Mouse (Mus musculus): ENCODE data around the gene Gucy2c. TPM values are rescaled to one million over a fixed set of nuclear protein-coding genes. Genes with fewer than 3 reads are reported as not detected.

The Gucy2c gene
- polyA plus RNA-seq, 1 experiment from 2014 or later = 2.5 TPM

DNA sequence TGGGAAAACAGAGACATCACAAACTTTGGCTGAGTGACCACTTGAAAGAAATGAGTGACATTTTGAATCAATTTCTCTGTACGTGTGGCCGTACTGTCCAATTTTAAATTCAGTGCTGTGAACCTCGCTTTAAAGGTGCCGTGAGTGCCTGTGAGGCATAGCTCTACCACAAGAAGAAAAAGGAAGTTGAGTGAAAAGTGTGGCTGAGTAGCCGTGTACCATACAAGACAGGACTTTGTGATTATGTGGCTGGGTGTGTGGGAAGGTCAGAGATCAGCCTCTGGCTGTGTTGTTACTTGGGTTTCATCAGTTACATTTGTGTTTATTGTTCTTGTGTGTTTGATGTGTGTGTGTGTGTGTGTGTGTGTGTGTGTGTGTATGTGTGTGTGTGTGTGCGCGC lies 59.0 kb downstream of the Gucy2c start:
- TF ChIP-seq CTCF (IDR thresholded peaks at IDR 0.05; ENCODE audit: low read depth) (no peak), EP300 (optimal IDR thresholded peaks at IDR 0.05) (no peak)
- no peaks in the 10 kb centered on the region for H3K36me3 ChIP-seq (ENCODE audit: control insufficient read depth, insufficient read depth, low read length)
- DNase-seq (ENCODE audit: low spot score) (no peak), ATAC-seq (ENCODE audit: low FRiP score, low TSS enrichment) (no peak)
- H3K4me2 ChIP-seq (replicated peaks; ENCODE audit: low read depth) = no peak overlapping the region
- H3K4me3 ChIP-seq (ENCODE audit: low read depth, low read length) = no peak overlapping the region
- WGBS = 87% methylated on average over 7 of the region's 7 CpGs
- H3K9ac ChIP-seq (ENCODE audit: low read length) = no peak overlapping the region
- no peaks in the 10 kb centered on the region for H3K4me1 ChIP-seq (replicated peaks; ENCODE audit: control insufficient read depth, insufficient read depth)
- no peaks in the 10 kb centered on the region for H3K9me3 ChIP-seq (ENCODE audit: control insufficient read depth, low read length)
- H3K27ac ChIP-seq (replicated peaks) = no peak overlapping the region
- H3K27me3 ChIP-seq (ENCODE audit: control insufficient read depth, insufficient read depth, low read length) = no peaks in the 10 kb centered on the region

DNA sequence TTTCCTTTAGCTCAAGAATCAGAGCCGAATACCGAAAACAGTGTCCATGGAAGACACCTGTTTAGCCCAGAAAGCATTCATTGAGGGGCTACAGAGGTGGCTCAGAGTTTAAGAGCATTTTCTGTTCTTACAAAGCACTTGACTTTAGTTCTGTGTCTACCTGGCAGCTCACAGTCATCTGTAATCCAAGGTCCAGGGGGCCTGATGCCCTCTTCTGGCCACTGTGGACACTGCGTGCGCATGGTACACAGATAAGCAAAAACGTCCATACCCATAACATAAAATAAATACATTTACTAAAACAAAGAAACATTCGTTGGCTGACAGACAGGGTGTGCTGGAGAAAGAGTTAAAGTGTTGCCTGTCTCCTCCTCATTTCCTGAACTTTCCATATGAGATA lies 59.6 kb downstream of the Gucy2c start:
- Histone ChIP-seq H3K27me3 (ENCODE audit: control insufficient read depth, insufficient read depth, low read length) (no peaks in the 10 kb centered on the region), H3K27ac (replicated peaks) (no peak overlapping the region), H3K9me3 (ENCODE audit: control insufficient read depth, low read length) (no peaks in the 10 kb centered on the region), H3K36me3 (ENCODE audit: control insufficient read depth, insufficient read depth, low read length) (no peaks in the 10 kb centered on the region), H3K4me1 (replicated peaks; ENCODE audit: control insufficient read depth, insufficient read depth) (no peaks in the 10 kb centered on the region), H3K4me2 (replicated peaks; ENCODE audit: low read depth) (no peak overlapping the region), H3K4me3 (ENCODE audit: low read depth, low read length) (no peak overlapping the region), H3K9ac (ENCODE audit: low read length) (no peak overlapping the region)
- 54% methylated on average over 6 of the region's 6 CpGs for WGBS
- DNase-seq (ENCODE audit: low spot score) = peak; percentile 74
- TF ChIP-seq EP300 (optimal IDR thresholded peaks at IDR 0.05) (no peak), CTCF (IDR thresholded peaks at IDR 0.05; ENCODE audit: low read depth) (peak; percentile 91)
- no peak for ATAC-seq (ENCODE audit: low FRiP score, low TSS enrichment)

DNA sequence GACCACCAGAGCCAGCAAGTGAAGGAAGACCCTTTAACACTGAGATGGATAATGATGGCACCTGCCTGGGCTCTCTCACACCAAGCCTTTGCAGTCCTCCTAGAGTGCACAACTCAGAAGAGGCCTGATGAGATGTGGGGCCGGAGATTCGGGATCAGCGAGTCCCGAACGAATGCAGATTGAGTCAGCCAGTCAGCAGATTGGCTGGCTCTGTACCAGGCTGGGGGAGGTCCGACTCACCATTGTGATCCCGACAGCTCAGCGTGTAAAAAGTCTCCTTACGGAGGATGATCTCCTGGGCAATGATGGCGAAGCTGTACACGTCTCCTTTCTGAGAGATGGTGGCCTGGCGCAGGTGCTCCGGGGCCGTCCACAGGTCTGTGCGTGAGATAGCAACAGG lies 61.1 kb downstream of the Gucy2c start:
- TF ChIP-seq EP300 (optimal IDR thresholded peaks at IDR 0.05) (no peak), CTCF (IDR thresholded peaks at IDR 0.05; ENCODE audit: low read depth) (no peak)

DNA sequence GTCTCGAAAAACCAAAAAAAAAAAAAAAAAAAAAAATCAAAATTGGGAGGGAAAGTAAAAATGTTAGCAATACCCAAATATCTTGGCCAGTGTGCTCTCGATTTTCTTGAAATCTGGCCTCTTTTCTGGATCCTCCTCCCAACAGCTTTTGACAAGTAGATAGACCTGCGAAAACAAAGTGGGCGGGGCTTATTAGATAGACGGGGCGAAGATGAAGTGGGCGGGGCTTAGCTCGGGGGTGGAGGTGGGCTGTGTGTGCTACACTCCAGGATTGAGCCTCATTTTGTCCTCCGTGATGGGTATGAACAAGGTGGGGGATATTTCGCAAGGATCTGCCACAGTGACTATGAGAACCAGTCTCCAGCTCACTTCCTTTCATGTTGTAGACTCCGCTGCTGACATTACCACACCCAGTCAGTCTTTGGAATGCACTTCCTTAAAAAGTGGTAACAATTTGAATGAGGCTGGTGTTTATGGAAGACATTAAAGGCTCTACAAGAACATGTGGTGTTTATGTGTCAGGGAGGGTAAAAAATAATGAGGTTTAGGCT lies 65.6 kb downstream of the Gucy2c start:
- H3K4me3 ChIP-seq (ENCODE audit: low read depth, low read length) = no peak overlapping the region
- H3K9ac ChIP-seq (ENCODE audit: low read length) = no peak overlapping the region
- H3K4me2 ChIP-seq (replicated peaks; ENCODE audit: low read depth) = no peak overlapping the region
- 80% methylated on average over 10 of the region's 11 CpGs for WGBS
- no peaks in the 10 kb centered on the region for H3K9me3 ChIP-seq (ENCODE audit: control insufficient read depth, low read length)
- H3K27ac ChIP-seq (replicated peaks) = no peak overlapping the region
- ATAC-seq (ENCODE audit: low FRiP score, low TSS enrichment) (no peak), DNase-seq (ENCODE audit: low spot score) (no peak)
- H3K36me3 ChIP-seq (ENCODE audit: control insufficient read depth, insufficient read depth, low read length) = no peaks in the 10 kb centered on the region
- no peaks in the 10 kb centered on the region for H3K27me3 ChIP-seq (ENCODE audit: control insufficient read depth, insufficient read depth, low read length)
- no peaks in the 10 kb centered on the region for H3K4me1 ChIP-seq (replicated peaks; ENCODE audit: control insufficient read depth, insufficient read depth)
- TF ChIP-seq CTCF (IDR thresholded peaks at IDR 0.05; ENCODE audit: low read depth) (no peak), EP300 (optimal IDR thresholded peaks at IDR 0.05) (no peak)

More for the DNA sequence above, 61.1 kb downstream of the Gucy2c start:
- ATAC-seq (ENCODE audit: low FRiP score, low TSS enrichment) (no peak), DNase-seq (ENCODE audit: low spot score) (no peak)
- H3K27ac ChIP-seq (replicated peaks) = no peak overlapping the region
- H3K9me3 ChIP-seq (ENCODE audit: control insufficient read depth, low read length) = no peaks in the 10 kb centered on the region
- H3K9ac ChIP-seq (ENCODE audit: low read length) = no peak overlapping the region
- H3K4me2 ChIP-seq (replicated peaks; ENCODE audit: low read depth) = no peak overlapping the region
- no peaks in the 10 kb centered on the region for H3K4me1 ChIP-seq (replicated peaks; ENCODE audit: control insufficient read depth, insufficient read depth)
- WGBS = 82% methylated on average over 15 of the region's 15 CpGs
- H3K36me3 ChIP-seq (ENCODE audit: control insufficient read depth, insufficient read depth, low read length) = no peaks in the 10 kb centered on the region
- H3K27me3 ChIP-seq (ENCODE audit: control insufficient read depth, insufficient read depth, low read length) = no peaks in the 10 kb centered on the region
- no peak overlapping the region for H3K4me3 ChIP-seq (ENCODE audit: low read depth, low read length)

DNA sequence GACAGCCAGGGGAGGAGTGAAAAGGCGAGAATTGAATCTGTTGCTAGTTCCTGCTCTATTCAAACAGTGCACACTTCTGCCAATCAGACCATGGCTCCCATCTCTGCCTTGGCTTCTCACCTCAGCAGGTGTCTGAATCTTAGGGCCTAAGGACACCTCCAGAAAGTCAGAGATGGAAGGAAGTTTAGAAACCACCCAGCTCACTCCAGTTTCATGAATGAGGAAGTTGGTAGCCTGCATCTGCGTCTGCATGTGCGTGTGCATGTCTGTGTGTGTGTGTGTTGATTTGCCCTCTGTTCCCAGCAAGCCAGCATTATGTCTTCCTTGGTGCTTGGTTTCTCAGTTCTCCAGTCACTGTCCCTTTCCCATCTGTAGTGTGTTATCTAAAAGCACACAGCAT lies 67.5 kb downstream of the Gucy2c start:
- no peaks in the 10 kb centered on the region for H3K4me1 ChIP-seq (replicated peaks; ENCODE audit: control insufficient read depth, insufficient read depth)
- H3K4me2 ChIP-seq (replicated peaks; ENCODE audit: low read depth) = no peak overlapping the region
- H3K9ac ChIP-seq (ENCODE audit: low read length) = no peak overlapping the region
- 67% methylated on average over 3 of the region's 3 CpGs for WGBS
- H3K27ac ChIP-seq (replicated peaks) = no peak overlapping the region
- TF ChIP-seq CTCF (IDR thresholded peaks at IDR 0.05; ENCODE audit: low read depth) (no peak), EP300 (optimal IDR thresholded peaks at IDR 0.05) (no peak)
- no peaks in the 10 kb centered on the region for H3K36me3 ChIP-seq (ENCODE audit: control insufficient read depth, insufficient read depth, low read length)
- no peaks in the 10 kb centered on the region for H3K27me3 ChIP-seq (ENCODE audit: control insufficient read depth, insufficient read depth, low read length)
- ATAC-seq (ENCODE audit: low FRiP score, low TSS enrichment) (no peak), DNase-seq (ENCODE audit: low spot score) (no peak)
- H3K9me3 ChIP-seq (ENCODE audit: control insufficient read depth, low read length) = no peaks in the 10 kb centered on the region
- no peak overlapping the region for H3K4me3 ChIP-seq (ENCODE audit: low read depth, low read length)

DNA sequence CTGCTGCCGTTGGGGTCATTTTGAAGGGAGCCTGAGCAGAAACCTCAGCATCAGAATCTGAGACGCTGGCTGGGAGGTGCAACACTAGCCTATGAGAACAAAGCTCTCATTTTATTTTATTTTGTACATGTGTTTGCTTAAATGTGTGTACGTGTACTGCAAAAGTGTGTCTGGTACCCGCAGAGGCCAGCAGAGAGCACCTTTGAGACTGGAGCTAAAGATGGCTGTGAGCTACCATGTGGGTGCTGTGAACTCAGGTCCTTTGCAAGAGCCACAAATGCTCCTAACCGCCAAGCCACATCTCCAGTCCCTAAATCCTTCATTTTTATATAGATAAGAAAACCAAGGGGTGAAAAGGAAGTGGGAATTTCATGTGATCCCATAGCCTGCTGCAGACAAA lies 71.2 kb downstream of the Gucy2c start:
- no peak overlapping the region for H3K9ac ChIP-seq (ENCODE audit: low read length)
- H3K36me3 ChIP-seq (ENCODE audit: control insufficient read depth, insufficient read depth, low read length) = no peaks in the 10 kb centered on the region
- DNase-seq (ENCODE audit: low spot score) = no peak
- TF ChIP-seq CTCF (IDR thresholded peaks at IDR 0.05; ENCODE audit: low read depth) = no peak
- no peak for TF ChIP-seq EP300 (optimal IDR thresholded peaks at IDR 0.05)
- no peak overlapping the region for H3K4me2 ChIP-seq (replicated peaks; ENCODE audit: low read depth)
- H3K27me3 ChIP-seq (ENCODE audit: control insufficient read depth, insufficient read depth, low read length) = no peaks in the 10 kb centered on the region
- no peak for ATAC-seq (ENCODE audit: low FRiP score, low TSS enrichment)
- no peak overlapping the region for H3K4me3 ChIP-seq (ENCODE audit: low read depth, low read length)
- H3K9me3 ChIP-seq (ENCODE audit: control insufficient read depth, low read length) = no peaks in the 10 kb centered on the region
- H3K27ac ChIP-seq (replicated peaks) = no peak overlapping the region
- no peaks in the 10 kb centered on the region for H3K4me1 ChIP-seq (replicated peaks; ENCODE audit: control insufficient read depth, insufficient read depth)
- 88% methylated on average over 5 of the region's 5 CpGs for WGBS

All from stomach, postnatal 0 days (tissue).